Comparison of ENCODE assay signal across 8 mouse cellular contexts in genomic region chr15:85583024-85583423, GRCm38 (mm10). TPM values are rescaled to one million over a fixed set of nuclear protein-coding genes. Genes with fewer than 3 reads are reported as not detected.
A peak's percentile ranks its signal among the peaks of the same experiment; 100 is the strongest.
DNase-seq lines count a peak whose midpoint lies in the region; ATAC-seq and TF ChIP-seq lines count a peak whose summit lies in the region.

No protein-coding gene starts in this region.

- H3K27me3 ChIP-seq in embryonic facial prominence, embryonic 11.5 days (ENCODE audit: control insufficient read depth, insufficient read depth, low read length), result peaks cover 49% of the 10 kb centered on the region
- H3K27me3 ChIP-seq in limb, embryonic 13.5 days, result peaks cover 94% of the 10 kb centered on the region
- H3K27me3 ChIP-seq in testis, adult 2 months (ENCODE audit: control insufficient read depth, insufficient read depth, low read length), result no peaks in the 10 kb centered on the region; the same call in 1 of the 2 replicates

- no peaks in the 10 kb centered on the region for H3K36me3 ChIP-seq in embryonic facial prominence, embryonic 11.5 days (replicated peaks; ENCODE audit: control insufficient read depth, insufficient read depth, low read depth, low read length)
- no peaks in the 10 kb centered on the region for H3K36me3 ChIP-seq in limb, embryonic 13.5 days
- H3K36me3 ChIP-seq in testis, adult 2 months (ENCODE audit: control insufficient read depth, insufficient read depth, low read length), result no peaks in the 10 kb centered on the region

- TF ChIP-seq CTCF in testis, adult 2 months (IDR thresholded peaks at IDR 0.05; ENCODE audit: control insufficient read depth, insufficient read depth, insufficient replicate concordance, low read depth, low read length), result peak; percentile 88

- H3K27ac ChIP-seq in embryonic facial prominence, embryonic 11.5 days (replicated peaks; ENCODE audit: low read depth, low read length), result no peak overlapping the region
- no peak overlapping the region for H3K27ac ChIP-seq in limb, embryonic 13.5 days
- H3K27ac ChIP-seq in testis, adult 2 months (ENCODE audit: control insufficient read depth, insufficient read depth, low read depth, low read length), result no peak overlapping the region

- H3K4me2 ChIP-seq in embryonic facial prominence, embryonic 11.5 days (ENCODE audit: low read depth, low read length), result no peak overlapping the region
- no peak overlapping the region for H3K4me2 ChIP-seq in limb, embryonic 13.5 days (replicated peaks)

- no peak overlapping the region for H3K9ac ChIP-seq in embryonic facial prominence, embryonic 11.5 days (replicated peaks; ENCODE audit: low read length)
- H3K9ac ChIP-seq in limb, embryonic 13.5 days, result no peak overlapping the region

- ATAC-seq in embryonic facial prominence, embryonic 11.5 days (replicated peaks; ENCODE audit: insufficient number of reproducible peaks, low FRiP score, low TSS enrichment, low read depth), result peak; percentile 58; the same call in 1 of the 2 replicates
- peak; percentile 83 for ATAC-seq in limb, embryonic 13.5 days (ENCODE audit: low FRiP score, low read depth)

- peaks cover 6% of the 10 kb centered on the region; the same call in 1 of the 2 replicates for H3K4me1 ChIP-seq in embryonic facial prominence, embryonic 11.5 days (ENCODE audit: control insufficient read depth, insufficient read depth, low read length)
- peaks cover 24% of the 10 kb centered on the region for H3K4me1 ChIP-seq in limb, embryonic 13.5 days
- peaks cover 17% of the 10 kb centered on the region for H3K4me1 ChIP-seq in testis, adult 2 months (ENCODE audit: control insufficient read depth, insufficient read depth, low read length)

- H3K4me3 ChIP-seq in embryonic facial prominence, embryonic 11.5 days (ENCODE audit: low read depth, low read length), result no peak overlapping the region
- no peak overlapping the region for H3K4me3 ChIP-seq in limb, embryonic 13.5 days
- no peak overlapping the region for H3K4me3 ChIP-seq in testis, adult 2 months (ENCODE audit: control insufficient read depth, low read depth, low read length)

- no peak for TF ChIP-seq POLR2A in testis, adult 2 months (IDR thresholded peaks at IDR 0.05; ENCODE audit: control insufficient read depth, low read depth, low read length)

- peak; percentile 46 for DNase-seq in ovary, adult 18-20 months (ENCODE audit: low spot score)
- no peak for DNase-seq in ovary, postnatal 10 days (ENCODE audit: low spot score)
- peak; percentile 88 for DNase-seq in embryonic facial prominence, embryonic 11.5 days (ENCODE audit: low spot score)
- peak; percentile 58 for DNase-seq in heart, adult 8-10 months (ENCODE audit: low spot score)
- peak; percentile 80 for DNase-seq in kidney, adult 9 months
- DNase-seq in natural killer cell, adult 2 months (ENCODE audit: low spot score in 2 of 2), result peak; percentile 27 to 28

- no peaks in the 10 kb centered on the region for H3K9me3 ChIP-seq in embryonic facial prominence, embryonic 11.5 days (replicated peaks; ENCODE audit: control insufficient read depth, low read length)
- no peaks in the 10 kb centered on the region for H3K9me3 ChIP-seq in limb, embryonic 13.5 days

- 3% methylated on average over 8 of the region's 8 CpGs for WGBS in embryonic facial prominence, embryonic 11.5 days
- WGBS in limb, embryonic 13.5 days, result 1% methylated on average over 8 of the region's 8 CpGs

RNA-seq across cellular contexts. Expression of gene Wnt7b, which starts 0.8 kb away (rescaled TPM):
- 20.3 and 28.5 TPM in 2 replicates for polyA plus RNA-seq in embryonic facial prominence, embryonic 11.5 days (2014; fragmentation: Nextera tagmentation; extraction: Ambion mirVana)
- total RNA-seq in heart, adult 8-10 months (2022), result under 1 TPM in 3 of 4 experiments, not detected in 1; 0.06 to 0.19 (median 0.14) TPM
- polyA plus RNA-seq in limb, embryonic 13.5 days (2015; fragmentation: Nextera tagmentation; extraction: Ambion mirVana), result 29.1 and 34.9 TPM in 2 replicates
- 0.07 and 1.2 TPM in 2 replicates for polyA plus RNA-seq in testis, adult 2 months (2012; rRNA removed)
